Mouse (Mus musculus) adrenal gland, adult 2 months (tissue): Measurements from ENCODE around the gene Selenot. TPM values are rescaled to one million over a fixed set of nuclear protein-coding genes. Genes with fewer than 3 reads are reported as not detected.
A peak's percentile ranks its signal among the peaks of the same experiment; 100 is the strongest.
"Not testable (repeated sequence)": the region's sequence is repeated elsewhere in the genome, so short reads cannot be mapped to it uniquely, and the experiment has no call there.

ENCODE experiments used
- DNase-seq: peaks from one replicate; pipeline ENCODE4 v3.0.0; 2021
- long read RNA-seq: library from polyadenylated mRNA; stranded (forward); transcript quantifications from one replicate; pipeline ENCODE4 v2.0.0, GENCODE M21; 2021
- polyA plus RNA-seq: library from polyadenylated mRNA; depleted of rRNA; stranded (reverse); fragments of >200 nt; gene quantifications from 2 replicates; pipeline ENCODE4 v1.2.3, GENCODE M21; 2012; rRNA removed
- total RNA-seq, 2 experiments: library from RNA; stranded (reverse); gene quantifications; 2 replicates each; pipeline ENCODE4 v1.2.3; 2021

The Selenot gene
- total RNA-seq (100 to 1,000 TPM; 125 to 149 TPM), polyA plus RNA-seq (23.5 and 26.2 TPM in 2 replicates)
- long read RNA-seq, transcript Selenot-201 (6 exons, 3,157 nt), result major isoform, 11 of 20 reads
- long read RNA-seq, partial matches to known transcripts, result 0 of 20 reads
- long read RNA-seq, other reads (novel, unspliced or antisense), result 9 of 20 reads

DNA sequence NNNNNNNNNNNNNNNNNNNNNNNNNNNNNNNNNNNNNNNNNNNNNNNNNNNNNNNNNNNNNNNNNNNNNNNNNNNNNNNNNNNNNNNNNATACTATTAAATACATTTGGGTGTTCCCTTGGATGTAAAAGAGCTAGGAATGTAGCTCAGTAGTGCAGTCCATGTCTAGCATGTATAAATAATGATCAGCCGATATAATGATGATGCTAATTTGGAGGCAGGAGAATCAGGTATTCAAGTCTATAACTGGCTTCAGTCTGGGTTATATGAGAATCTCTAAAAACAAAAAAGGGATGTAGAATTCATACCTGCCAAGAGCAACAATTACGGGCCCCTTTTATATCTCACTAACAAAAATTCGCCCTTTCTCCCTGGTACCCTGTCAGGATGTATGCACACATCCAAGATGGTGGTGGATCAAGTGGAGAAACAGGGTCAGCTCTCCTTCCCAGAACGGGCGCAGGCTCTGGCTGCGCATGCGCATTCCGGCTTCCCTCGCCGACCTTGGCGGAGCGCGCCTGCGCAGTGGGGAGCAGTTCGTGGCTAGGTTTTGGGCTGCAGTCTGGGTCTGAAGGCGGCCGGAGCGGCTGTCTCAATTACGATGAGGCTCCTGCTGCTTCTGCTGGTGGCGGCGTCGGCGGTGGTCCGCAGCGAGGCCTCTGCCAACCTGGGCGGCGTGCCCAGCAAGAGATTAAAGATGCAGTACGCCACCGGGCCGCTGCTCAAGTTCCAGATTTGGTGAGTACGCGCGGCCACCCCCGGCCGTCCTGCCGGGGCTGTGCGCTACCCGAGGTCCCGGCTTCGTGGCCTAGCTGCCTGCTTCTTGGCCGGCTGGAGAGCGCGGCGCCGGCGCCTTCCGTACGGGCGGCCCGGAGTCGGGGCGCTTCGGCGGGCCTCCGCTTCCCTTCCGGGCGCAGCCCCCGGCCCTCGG, at the start of gene Selenot:
Gene Selenot, plus strand, starts transcription at position 500 of the 930 bp plus-strand sequence.
- DNase-seq, result peak; percentile 98

DNA sequence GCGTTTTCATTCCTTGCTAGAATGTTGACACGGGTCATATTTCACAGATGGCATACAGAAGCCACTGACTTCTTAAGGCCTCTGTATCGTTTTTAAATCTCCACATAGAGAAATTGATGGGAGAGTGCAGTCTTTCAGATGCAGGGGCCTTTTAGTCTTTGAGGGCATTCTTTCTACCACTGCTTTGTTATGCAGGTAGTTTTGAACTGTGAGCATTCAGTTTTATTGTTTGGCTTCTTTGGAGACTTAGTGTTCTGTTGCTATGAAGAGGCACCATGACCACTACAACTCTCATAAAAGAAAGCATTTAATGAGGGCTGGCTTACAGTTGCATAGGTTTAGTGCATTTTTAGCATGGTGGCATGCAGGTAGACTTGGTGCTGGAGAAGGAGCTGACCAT, 39.9 kb upstream of the Selenot start:
- DNase-seq, result no peak

DNA sequence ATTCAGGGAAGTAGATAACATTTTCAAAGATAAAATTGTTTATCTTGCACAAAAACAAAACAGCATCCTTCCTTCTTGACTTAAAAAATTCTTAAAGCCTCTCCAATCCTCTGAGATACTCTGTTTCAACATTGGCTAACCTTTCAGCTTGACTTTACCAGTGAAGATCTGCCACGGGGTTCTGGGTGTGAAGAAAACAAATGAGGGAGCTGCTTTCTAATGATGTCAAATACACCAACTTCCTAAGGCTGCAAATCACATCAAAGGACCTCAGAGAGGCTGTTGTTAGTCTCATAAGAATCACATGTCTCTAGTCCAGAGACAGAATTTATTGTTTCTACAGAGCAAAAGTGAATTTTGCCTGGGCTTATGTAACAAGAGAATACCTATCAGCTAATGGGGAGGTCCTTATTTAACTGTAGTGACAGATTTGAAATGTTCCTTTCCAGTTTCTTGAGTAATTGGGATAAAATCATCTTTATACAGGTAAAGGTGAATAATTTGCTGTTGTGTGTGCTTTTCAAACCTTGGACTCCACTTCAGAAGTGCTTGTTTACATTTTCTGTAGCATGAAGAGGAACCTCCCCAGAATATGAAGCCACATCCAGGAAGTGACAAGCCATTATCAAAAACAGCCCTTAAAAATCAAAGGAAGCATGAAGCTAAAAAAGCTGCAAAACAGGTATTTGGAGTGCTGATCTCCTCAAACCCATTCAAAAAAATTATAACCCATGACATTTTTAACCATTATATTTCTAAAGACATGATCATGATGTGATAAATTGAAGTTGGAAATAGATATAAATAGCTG, 24.2 kb upstream of the Selenot start:
- no peak for DNase-seq

DNA sequence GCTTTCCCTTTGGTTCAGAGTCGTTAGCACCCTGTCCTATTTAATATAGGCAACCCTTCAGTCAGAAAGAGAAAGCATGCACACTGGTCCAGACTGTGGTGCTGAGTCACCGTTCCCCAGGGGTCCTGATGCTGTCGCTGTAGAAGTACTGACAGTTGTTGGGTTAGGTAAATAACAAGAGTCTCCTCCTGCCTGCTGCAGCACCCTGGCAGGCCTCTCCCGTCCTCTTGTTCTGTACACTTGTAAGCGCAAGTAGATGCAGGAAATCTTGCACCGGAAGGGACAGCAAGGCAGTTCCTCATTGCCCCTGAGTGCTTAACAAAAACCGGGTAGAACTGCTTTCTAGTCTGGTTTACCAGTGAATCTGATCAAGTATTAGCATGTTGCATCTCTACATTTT, 19.8 kb upstream of the Selenot start:
- no peak for DNase-seq

DNA sequence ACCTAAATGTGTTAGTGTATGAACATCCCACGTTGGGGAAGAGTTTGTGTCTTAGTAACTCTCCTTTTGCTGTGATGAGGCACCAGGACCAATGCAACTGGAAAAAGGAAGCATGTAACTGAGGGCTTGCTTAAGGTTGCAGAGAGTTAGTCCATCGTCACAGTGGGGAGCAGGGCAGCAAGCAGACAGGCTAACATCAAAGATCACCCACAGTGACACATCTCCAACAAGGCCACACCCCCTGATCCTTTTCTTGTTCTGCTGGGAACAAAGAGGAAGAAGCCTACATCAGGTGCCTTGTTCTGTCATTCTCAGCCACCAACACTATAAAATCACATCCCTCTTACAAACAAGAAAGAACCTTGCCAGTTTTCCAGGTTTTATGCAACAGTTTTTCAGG, 16.5 kb upstream of the Selenot start:
- DNase-seq, result no peak

DNA sequence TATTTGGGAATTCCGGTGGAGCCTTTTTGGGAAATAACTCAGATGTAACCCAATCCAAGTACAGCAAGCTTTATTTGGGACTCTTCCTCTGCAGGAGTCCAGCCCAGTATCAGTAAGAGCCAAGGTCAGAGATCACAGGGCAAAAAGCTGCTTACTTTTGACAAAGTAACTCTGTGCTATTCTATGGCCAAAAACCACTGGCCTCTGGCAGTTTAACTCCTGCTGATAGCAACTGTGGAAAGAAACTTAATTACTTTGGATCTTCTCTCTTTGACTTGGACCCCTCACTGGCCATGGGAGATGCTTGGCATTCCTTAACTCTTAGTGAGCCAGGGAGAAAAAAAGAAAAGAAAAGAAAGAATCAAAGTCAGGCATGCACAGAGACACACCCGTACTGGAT, 15.0 kb upstream of the Selenot start:
- DNase-seq, result no peak

DNA sequence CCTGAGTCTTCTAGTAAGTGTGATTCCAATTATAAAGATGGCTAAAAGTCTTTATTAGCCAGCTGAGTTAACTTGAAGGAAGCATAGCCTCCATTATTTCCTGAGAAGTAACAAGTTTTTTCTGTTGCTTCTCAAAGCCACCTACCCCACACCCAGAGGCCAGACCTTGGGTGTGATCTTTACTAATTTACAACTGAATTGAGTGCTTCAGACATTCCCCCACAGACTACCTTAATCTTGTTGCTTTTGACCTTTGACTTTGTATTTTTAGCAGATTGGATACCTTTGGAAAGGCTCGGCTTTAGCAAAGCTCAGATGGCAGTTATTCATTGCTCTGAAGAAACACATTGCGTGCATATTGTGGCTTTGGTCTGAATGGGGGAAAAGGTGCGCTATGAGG, 5.6 kb upstream of the Selenot start:
- DNase-seq, result no peak

DNA sequence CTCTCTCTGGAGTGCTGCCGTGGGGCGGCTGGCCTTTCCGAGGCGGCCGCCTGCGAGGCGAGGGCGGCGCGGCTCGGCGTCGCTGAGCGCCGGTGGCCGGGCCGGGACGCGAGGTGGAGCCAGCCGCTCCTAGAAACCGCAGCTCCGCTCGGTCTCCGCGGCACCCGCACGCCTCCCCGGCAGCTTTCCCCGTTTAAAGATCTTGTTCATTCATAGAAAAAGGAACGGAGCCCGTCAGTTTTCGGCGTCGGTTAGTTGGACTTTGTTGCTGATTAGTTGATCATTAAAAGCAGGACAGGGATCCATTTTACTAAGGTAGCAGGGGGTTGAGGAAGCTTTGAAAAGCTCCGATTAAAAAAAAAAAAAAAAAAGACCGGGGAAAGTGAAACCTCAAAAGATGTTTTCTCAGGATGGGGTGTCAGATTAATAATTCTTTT, 649 bp downstream of the Selenot start:
- peak; percentile 76 for DNase-seq

DNA sequence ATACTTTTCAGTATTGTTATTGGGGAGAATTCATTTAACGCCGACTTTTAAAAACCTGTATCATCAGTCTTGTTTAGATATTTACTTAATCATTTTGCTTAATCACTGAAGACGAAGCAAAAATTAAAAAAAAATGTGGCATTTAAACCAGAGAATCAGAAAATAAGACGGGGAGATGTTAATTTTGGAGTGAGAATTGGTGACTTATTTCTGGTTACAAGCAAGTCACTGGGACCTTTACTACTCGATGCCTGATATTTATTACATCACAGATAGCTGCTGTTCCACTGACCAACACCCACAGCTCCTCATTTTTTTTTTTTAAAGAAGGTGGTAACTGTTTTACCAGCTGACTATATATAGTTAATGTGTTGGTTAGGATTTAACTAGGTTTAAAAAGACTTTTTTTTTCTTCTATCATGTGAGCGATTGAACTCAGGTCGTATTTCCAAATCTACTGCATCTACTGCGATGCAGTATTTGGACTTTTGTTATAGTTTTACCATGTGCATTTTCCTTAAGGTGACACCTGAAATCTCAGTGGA, 1.1 kb downstream of the Selenot start:
- no peak for DNase-seq

DNA sequence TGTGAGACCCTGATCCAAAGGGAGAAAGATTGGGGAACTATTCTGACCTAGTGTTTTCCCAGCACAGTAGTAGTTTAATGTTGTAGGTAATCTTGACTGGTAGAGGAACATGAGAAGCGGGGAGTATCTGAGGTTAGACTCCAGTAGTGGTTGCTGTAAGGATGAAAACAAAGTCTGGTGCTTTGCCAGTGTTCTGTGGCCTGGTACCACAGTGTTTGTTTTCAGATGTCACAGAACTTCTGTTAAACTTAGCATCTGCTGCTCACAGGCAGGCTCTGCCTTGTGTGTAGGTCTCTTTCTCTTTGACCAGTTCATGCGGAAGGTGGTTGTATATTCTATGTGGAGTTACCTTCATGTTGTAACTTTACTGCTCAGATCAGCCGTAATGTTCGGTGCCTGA, 5.1 kb downstream of the Selenot start:
- no peak for DNase-seq

DNA sequence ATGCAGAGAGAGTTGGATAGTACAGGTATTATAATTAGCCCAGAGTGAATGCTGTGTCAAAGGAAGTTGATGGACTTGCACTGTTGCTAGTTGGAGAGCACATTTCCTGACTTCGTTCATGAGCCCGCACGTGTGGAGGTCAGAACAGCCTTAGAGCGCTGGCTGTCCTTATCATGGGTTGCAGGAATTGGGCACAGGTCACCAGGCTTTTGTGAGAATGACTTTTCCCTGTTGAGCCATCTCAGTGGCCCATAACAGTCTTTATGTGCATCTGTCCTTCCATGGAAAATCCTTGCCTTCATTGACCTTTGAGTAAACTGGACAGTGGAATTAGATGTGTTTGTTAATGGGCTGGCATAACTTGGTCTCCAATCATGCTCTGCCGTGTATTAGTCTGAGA, 5.9 kb downstream of the Selenot start:
- DNase-seq, result no peak

DNA sequence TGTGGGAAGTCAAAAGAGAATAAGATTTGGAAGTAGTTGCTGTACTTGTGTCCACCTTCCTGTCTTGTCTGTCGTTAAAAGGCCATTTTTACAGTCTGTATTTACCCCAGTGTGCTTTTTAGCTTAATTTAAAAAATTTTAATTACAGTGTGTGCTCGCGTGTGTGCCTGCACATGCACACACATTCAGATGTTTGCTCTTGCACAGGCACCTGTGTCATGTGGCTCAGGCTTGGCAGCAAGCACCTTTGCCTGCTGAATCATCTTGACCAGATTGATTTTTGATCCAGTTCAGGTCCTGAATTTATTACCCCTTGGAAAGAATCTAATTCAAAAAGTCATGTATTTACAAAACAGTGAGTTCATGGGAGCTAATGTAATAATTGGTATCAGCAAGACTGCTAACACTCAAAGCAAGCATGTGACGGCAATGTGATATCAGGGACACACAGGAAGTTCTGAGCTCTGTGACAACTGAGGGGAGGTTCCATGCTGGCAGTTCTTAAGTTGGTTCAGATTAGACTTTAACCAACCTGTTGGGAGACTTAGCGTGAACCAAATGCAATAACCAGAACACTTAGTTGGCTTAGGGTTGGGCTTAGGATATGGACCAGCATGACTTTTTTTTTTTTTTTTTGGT, 6.5 kb downstream of the Selenot start:
- no peak for DNase-seq

DNA sequence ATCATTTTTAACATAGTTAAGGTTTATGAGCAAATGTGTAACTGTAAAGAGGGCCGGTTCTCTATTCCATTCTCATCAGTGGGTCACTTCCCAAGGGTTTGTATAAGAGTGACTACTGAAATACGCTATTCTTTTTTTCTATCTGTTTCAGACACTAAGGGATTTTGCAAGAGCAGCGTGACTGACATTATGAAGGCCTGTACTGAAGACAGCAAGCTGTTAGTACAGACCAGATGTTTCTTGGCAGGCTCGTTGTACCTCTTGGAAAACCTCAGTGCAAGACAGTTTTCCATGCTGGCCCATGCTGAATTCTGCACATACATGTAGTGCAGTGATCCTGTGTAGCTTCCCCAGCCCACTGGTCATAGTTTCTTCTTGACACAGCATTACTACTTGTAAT, 14.1 kb downstream of the Selenot start:
- DNase-seq, result not testable (repeated sequence)

DNA sequence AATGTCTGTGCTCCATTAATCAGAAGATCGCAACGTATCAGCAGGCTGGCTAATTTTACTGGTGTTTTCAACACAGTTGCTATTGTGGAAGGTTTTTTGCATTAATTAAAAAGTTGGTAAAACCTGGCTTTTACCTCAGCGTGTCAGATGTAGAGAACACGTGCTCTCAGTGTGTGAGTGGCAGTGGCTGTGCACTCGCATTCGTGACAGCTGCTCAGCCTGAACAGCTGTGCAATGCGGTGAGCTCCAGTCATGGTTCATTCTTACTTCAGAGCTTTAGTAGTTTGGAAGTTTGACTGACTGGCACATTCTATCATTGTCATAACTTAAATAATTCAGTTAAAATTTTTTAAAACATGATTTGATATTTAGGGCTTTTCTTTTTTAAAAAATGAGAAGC, 16.2 kb downstream of the Selenot start:
- DNase-seq, result not testable (repeated sequence)

DNA sequence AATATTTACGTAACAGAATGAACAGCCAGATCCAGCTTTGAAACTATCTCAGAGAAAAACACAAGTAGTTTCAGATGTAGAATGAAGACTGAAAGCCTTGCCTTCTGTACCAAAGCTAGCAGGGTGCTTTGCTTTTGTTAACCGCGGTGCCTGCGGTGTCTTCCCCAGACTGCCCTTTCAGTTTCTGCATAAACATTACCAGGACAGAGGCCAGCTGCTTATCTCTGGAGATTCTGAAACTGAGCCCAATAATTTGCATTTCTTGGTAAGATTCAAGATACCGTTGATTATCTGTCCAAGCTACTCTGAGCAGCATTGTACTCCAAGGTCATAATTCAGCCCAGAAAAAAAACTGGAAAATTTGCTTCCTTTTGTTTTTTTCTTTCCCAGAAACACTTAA, 17.2 kb downstream of the Selenot start:
- no peak for DNase-seq

DNA sequence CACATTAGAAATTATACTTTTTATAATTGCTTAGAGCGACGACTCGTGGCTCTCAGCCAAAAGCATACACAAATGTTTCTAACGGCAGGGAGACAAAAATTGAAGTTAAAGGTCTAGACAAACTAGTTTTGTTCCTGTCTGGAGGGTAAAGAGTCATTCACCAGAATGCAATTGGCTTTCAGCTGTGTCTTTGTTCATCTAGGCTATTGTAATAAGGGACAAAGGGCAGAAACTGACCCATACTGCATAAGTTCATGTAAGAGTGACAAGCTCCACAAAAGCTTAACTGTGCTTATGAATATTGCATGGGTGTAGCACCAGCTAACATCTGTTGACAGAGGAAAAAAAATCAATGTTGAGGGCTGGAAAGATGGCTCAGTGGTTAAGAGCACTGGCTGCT, 32.1 kb downstream of the Selenot start:
- DNase-seq, result no peak

DNA sequence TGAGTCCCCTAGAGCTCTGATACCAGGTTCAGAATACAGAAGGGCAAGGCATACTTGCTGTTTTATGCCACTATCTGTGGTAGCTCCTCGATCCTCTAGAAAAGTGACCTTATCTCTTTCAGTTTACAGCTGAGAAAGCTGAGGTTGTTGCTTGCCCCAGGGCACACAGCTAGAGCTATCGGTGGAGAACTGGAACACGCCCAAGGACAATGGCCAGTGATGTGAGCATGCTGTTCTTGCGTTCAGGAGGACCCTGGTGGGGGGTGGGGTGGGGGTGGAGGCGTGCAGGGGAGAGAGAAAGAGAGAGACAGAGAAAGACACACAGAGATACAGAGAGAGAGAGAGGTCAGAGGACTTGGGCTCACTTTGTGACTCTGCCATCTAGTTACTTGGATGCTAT, 33.5 kb downstream of the Selenot start:
- no peak for DNase-seq

DNA sequence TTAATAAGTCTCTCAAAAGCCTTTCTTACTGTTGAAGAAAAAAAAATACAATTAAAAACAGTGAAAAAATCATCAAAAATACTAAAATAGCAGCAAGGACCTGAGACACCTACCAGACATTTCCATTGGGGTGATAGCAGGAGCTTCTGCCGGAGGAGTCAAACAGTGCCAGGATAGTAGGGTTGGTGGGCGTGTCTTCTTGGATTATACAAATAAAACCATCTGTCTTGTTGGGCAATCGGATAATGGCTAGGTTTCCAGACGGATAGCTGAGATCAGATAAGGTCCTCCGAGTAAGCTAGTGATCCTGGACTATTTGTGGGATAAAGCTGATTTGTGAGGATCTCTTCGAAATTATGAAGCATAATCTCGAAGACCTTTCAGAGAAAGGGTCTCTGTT, 44.6 kb downstream of the Selenot start:
- DNase-seq, result no peak

DNA sequence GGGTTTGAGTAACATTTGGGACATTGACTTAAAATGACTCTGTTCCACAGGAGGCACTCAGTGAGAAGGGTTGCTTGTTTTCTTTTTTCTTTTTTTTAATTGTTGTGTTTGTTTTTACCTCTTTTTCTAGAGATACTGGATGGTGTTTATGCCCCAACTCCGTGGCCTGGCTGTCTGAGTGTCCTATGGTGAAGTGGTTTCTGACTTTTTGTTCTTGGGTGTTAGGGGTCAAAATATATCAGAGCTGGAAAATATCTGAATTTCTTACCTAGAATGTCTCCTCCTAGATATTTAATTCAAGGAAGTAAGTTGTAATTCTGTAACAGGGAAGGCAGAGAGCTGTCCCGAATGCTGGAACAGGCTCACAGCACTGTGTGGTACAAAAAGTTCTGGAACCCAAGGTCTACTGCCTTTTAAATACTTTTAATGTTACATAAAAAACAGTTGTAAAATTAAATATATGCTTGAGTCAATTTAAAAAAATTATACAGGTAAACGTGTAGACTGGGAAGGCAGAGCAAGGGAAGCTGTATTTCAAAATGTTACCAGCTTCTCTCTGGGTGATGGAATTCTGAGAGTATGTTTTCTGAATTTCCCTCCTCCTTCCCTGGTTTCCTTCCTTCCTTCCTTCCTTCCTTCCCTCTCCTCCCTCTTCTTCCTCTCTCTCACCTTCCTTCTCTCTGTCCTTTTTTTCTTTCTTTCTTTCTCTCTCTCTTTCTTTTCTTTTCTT, 46.4 kb downstream of the Selenot start:
- DNase-seq, result no peak

DNA sequence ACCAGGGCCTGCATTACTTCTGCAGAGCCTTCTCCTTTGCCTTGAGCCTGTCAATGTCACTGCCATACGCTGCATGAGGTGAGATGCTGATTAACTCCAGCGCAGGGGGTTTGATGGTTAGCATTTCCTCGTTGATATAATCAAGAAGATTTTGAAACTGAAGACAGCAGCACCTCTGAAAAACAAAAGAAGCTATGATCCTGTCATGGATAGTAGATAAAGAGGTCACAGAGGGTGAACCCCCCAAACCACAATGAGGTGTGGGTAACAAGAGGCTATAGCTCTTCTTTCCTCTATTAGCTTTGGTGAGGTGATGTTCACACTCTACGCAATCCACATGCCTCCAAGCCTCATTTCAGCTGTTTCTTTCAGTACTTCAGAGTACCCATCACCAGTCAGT, 48.5 kb downstream of the Selenot start:
- no peak for DNase-seq

DNA sequence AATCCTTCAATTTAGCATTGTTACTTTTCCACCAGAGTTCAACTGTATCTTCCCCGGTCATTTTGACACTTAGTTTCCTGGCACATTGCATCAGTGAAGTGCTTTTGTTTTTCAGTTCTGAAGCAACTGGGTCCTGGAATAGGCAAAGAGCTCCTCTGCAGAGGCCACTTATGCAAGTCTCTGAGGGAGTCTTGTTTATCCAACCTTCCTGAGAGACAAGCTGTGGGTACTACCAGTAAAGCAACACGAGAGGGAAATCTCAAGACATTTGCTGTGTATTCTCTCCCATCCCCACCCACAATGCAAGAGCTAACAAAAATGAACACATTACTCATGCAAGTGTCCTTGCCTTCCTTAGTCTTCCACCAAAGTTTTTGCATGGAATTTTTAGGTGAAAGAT, 55.3 kb downstream of the Selenot start:
- DNase-seq, result no peak
